Mouse (Mus musculus) small intestine, adult 2 months (tissue): ENCODE data around the gene Snx13. TPM values are rescaled to one million over a fixed set of nuclear protein-coding genes. Genes with fewer than 3 reads are reported as not detected.

Experiments
- H3K27ac ChIP-seq: fragments of 200-500 bp; 2 replicates; pipeline ENCODE4 v1.5.1; 2012; ENCODE audit warnings: low read depth, low read length, control low read depth, inconsistent platforms; ENCODE audit not compliant: insufficient read depth
- H3K27me3 ChIP-seq: fragments of 200-500 bp; 2 replicates; pipeline ENCODE4 v1.6.1; 2012; ENCODE audit warnings: mild to moderate bottlenecking, moderate library complexity, low read length, inconsistent platforms; ENCODE audit not compliant: control insufficient read depth, insufficient read depth
- H3K36me3 ChIP-seq: fragments of 200-500 bp; 2 replicates; pipeline ENCODE4 v1.6.1; 2012; ENCODE audit warnings: mild to moderate bottlenecking, low read length, control low read depth, inconsistent platforms; ENCODE audit not compliant: control insufficient read depth, insufficient read depth
- H3K4me1 ChIP-seq: fragments of 200-500 bp; 2 replicates; pipeline ENCODE4 v1.6.1; 2012; ENCODE audit warnings: low read length, inconsistent platforms, mixed read lengths; ENCODE audit not compliant: control insufficient read depth, insufficient read depth, insufficient read length
- H3K4me3 ChIP-seq: fragments of 200-500 bp; 2 replicates; pipeline ENCODE4 v1.5.1; 2012; ENCODE audit warnings: low read depth, mild to moderate bottlenecking, control low read depth, inconsistent platforms, low read length, moderate library complexity
- CTCF ChIP-seq: fragments of 200-500 bp; IDR thresholded peaks from 2 replicates; pipeline ENCODE4 v1.5.1; 2012; ENCODE audit warnings: low read depth, mild to moderate bottlenecking, control low read depth, inconsistent platforms, low read length, moderate library complexity, mixed read lengths; ENCODE audit not compliant: insufficient replicate concordance, insufficient read length; ENCODE audit errors: extremely low read depth
- POLR2A ChIP-seq: fragments of 200-500 bp; IDR thresholded peaks from 2 replicates; pipeline ENCODE4 v1.6.1; 2012; ENCODE audit warnings: low read depth, mild to moderate bottlenecking, control low read depth, inconsistent platforms, low read length, moderate library complexity
- WGBS: fragments of 180-500 bp; shearing (Covaris S2); methylation state at CpG from one replicate; pipeline ENCODE4 v1.1.7; 2018; 5-methylcytosine and 5-hydroxymethylcytosine counted together
- polyA plus RNA-seq: library from polyadenylated mRNA; depleted of rRNA; stranded (reverse); fragments of >200 nt; gene quantifications from 2 replicates; pipeline ENCODE4 v1.2.3, GENCODE M21; 2012

Snx13 gene
- polyA plus RNA-seq, 1 experiment: 3.0 TPM

GRCm38 (mm10) chr12:35067621-35068020, 20.6 kb downstream of the Snx13 start:
- H3K36me3 ChIP-seq: no peaks in the 10 kb centered on the region
- H3K27ac ChIP-seq: no peak overlapping the region
- TF ChIP-seq POLR2A (no peak), CTCF (no peak)
- H3K4me3 ChIP-seq: no peak overlapping the region
- no peaks in the 10 kb centered on the region for H3K27me3 ChIP-seq
- 0 out of 2 replicates have a peak, but pooled peaks cover 3% of the 10 kb centered on the region for H3K4me1 ChIP-seq

- no peak for TF ChIP-seq POLR2A
- TF ChIP-seq CTCF: no peak
- Histone ChIP-seq H3K4me1 (no peaks in the 10 kb centered on the region), H3K36me3 (no peaks in the 10 kb centered on the region), H3K27ac (no peak overlapping the region), H3K4me3 (no peak overlapping the region), H3K27me3 (no peaks in the 10 kb centered on the region)
Measured at GRCm38 (mm10) chr12:35071336-35071735, 24.4 kb downstream of the Snx13 start.

- H3K4me1 ChIP-seq: no peaks in the 10 kb centered on the region
- TF ChIP-seq POLR2A (no peak), CTCF (no peak)
- H3K36me3 ChIP-seq: no peaks in the 10 kb centered on the region
- H3K4me3 ChIP-seq: no peak overlapping the region
- H3K27me3 ChIP-seq: no peaks in the 10 kb centered on the region
- H3K27ac ChIP-seq: no peak overlapping the region
Measured at GRCm38 (mm10) chr12:35072178-35072577, 25.2 kb downstream of the Snx13 start.

- TF ChIP-seq POLR2A (no peak), CTCF (no peak)
- no peak overlapping the region for H3K4me3 ChIP-seq
- WGBS: 79% methylated on average over 3 of the region's 3 CpGs
- no peaks in the 10 kb centered on the region for H3K27me3 ChIP-seq
- no peaks in the 10 kb centered on the region for H3K4me1 ChIP-seq
- no peaks in the 10 kb centered on the region; the same call in 1 of the 2 replicates for H3K36me3 ChIP-seq
- H3K27ac ChIP-seq: no peak overlapping the region
Measured at GRCm38 (mm10) chr12:35075993-35076392, 29.0 kb downstream of the Snx13 start.

- H3K27me3 ChIP-seq: no peaks in the 10 kb centered on the region
- no peak overlapping the region for H3K27ac ChIP-seq
- WGBS: 60% methylated on average over 3 of the region's 3 CpGs
- H3K4me3 ChIP-seq: no peak overlapping the region
- H3K4me1 ChIP-seq: no peaks in the 10 kb centered on the region
- TF ChIP-seq POLR2A (no peak), CTCF (no peak)
- H3K36me3 ChIP-seq: peaks cover 17% of the 10 kb centered on the region
Measured at GRCm38 (mm10) chr12:35123549-35123948, 76.6 kb downstream of the Snx13 start.

GRCm38 (mm10) chr12:35153186-35153585, 106.2 kb downstream of the Snx13 start:
- WGBS: 77% methylated on average over 4 of the region's 4 CpGs
- Histone ChIP-seq H3K36me3 (peaks cover 6% of the 10 kb centered on the region), H3K4me1 (no peaks in the 10 kb centered on the region), H3K27ac (no peak overlapping the region), H3K27me3 (no peaks in the 10 kb centered on the region), H3K4me3 (no peak overlapping the region)
- TF ChIP-seq POLR2A (no peak), CTCF (no peak)

- 0 out of 2 replicates have a peak, but pooled peaks cover 1% of the 10 kb centered on the region for H3K36me3 ChIP-seq
- TF ChIP-seq POLR2A (no peak), CTCF (no peak)
- H3K27me3 ChIP-seq: no peaks in the 10 kb centered on the region
- no peak overlapping the region for H3K27ac ChIP-seq
- WGBS: 72% methylated on average over 3 of the region's 3 CpGs
- H3K4me1 ChIP-seq: no peaks in the 10 kb centered on the region
- H3K4me3 ChIP-seq: no peak overlapping the region
Measured at GRCm38 (mm10) chr12:35154149-35154548, 107.2 kb downstream of the Snx13 start.

GRCm38 (mm10) chr12:35157237-35157636, 110.3 kb downstream of the Snx13 start:
- H3K4me3 ChIP-seq: no peak overlapping the region
- H3K36me3 ChIP-seq: no peaks in the 10 kb centered on the region
- WGBS: 63% methylated on average over 4 of the region's 4 CpGs
- H3K27ac ChIP-seq: no peak overlapping the region
- H3K27me3 ChIP-seq: no peaks in the 10 kb centered on the region
- no peaks in the 10 kb centered on the region for H3K4me1 ChIP-seq
- TF ChIP-seq CTCF: no peak
- TF ChIP-seq POLR2A: no peak
